Mouse (Mus musculus) lung, adult 2 months (tissue): ENCODE results near the gene Dab1.

Experiments
- CTCF ChIP-seq: fragments of 200-500 bp; IDR thresholded peaks from 2 replicates; pipeline ENCODE4 v1.5.1; 2011; ENCODE audit warnings: mild to moderate bottlenecking, low read length, control low read depth; ENCODE audit not compliant: insufficient read depth
- POLR2A ChIP-seq: fragments of 200-500 bp; IDR thresholded peaks from 2 replicates; pipeline ENCODE4 v1.6.1; 2011; ENCODE audit warnings: low read depth, mild to moderate bottlenecking, control low read depth, low read length, borderline replicate concordance; ENCODE audit errors: extremely low read depth

DNA sequence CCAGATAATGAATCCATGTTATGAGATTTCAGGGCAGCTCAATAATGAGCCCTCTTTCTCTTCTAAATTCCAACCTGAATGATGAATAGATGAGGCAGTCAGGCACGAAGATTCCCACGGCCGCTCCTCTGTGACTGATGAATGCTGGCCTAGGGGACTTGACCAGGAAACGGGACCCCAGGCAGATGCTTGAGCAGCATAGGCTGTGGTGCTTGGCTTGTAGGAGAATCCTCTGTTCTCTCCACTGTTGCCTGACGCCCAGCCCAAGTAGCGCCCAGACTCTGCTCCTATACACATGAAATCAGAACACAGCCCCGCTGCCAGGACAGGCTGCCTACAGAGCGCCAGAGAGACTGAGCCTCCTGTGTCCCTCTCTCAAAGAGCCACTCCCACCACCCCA is 987.7 kb downstream of the Dab1 start:
- no peak for TF ChIP-seq CTCF
- no peak for TF ChIP-seq POLR2A
